Mouse (Mus musculus): Measurements from ENCODE around the gene Plekha3.

DNA sequence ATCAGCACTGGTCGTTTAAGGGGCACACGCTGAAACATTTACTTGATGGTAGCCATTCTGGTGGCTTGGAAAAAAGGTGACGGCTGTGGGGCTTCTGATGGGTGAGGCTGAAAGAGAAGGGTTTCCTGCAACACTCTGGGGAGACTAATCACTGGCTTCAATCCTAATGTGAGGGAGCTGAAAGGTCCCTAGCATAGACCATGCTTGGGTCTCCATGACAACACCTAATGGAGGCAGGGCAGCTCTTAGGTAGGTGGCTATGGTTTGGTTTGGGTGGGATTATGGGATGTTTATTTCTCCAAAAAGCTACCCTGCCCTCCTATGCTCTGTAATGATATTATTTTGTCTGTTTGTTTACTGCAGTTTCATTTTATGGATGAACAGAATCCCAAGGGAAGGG is 19.6 kb upstream of the Plekha3 start:
- no peak for TF ChIP-seq CTCF (IDR thresholded peaks at IDR 0.05; ENCODE audit: low read depth)
- no peak for TF ChIP-seq EP300 (IDR thresholded peaks at IDR 0.05; ENCODE audit: low read depth)

Measured in liver, postnatal 0 days (tissue).